Mouse (Mus musculus) A20 (cell line): Measurements from ENCODE around the gene Palld.

Source experiments
- DNase-seq: peaks from one replicate; pipeline ENCODE4 v3.0.0-alpha.2; 2011; ENCODE audit warnings: low read depth, low spot score

Palld gene

GRCm38 (mm10) chr8:61558051-61558846 lies 344.2 kb downstream of the Palld start:
- DNase-seq: no peak

- DNase-seq: no peak
These were observed 345.5 kb downstream of the Palld start for GRCm38 (mm10) chr8:61557036-61557435.

- no peak for DNase-seq
These were observed 346.3 kb downstream of the Palld start for GRCm38 (mm10) chr8:61556219-61556618.

- DNase-seq: no peak
These were observed 347.1 kb downstream of the Palld start for GRCm38 (mm10) chr8:61555343-61555742.

GRCm38 (mm10) chr8:61552755-61553402 lies 349.6 kb downstream of the Palld start:
- DNase-seq: no peak

- no peak for DNase-seq
These were observed 350.3 kb downstream of the Palld start for GRCm38 (mm10) chr8:61552221-61552620.

- DNase-seq: peak; percentile 28
These were observed 352.3 kb downstream of the Palld start for GRCm38 (mm10) chr8:61550006-61550748.

- DNase-seq: no peak
These were observed 352.9 kb downstream of the Palld start for GRCm38 (mm10) chr8:61549585-61549984.

GRCm38 (mm10) chr8:61539828-61540500 lies 362.5 kb downstream of the Palld start:
- DNase-seq: peak; percentile 78

GRCm38 (mm10) chr8:61537471-61537870 lies 365.0 kb downstream of the Palld start:
- DNase-seq: no peak

GRCm38 (mm10) chr8:61535472-61535871 lies 367.0 kb downstream of the Palld start:
- no peak for DNase-seq

- no peak for DNase-seq
These were observed 369.0 kb downstream of the Palld start for GRCm38 (mm10) chr8:61533356-61533926.

GRCm38 (mm10) chr8:61532831-61533230 lies 369.7 kb downstream of the Palld start:
- no peak for DNase-seq

- no peak for DNase-seq
These were observed 370.3 kb downstream of the Palld start for GRCm38 (mm10) chr8:61531944-61532795.

- no peak for DNase-seq
These were observed 373.8 kb downstream of the Palld start for GRCm38 (mm10) chr8:61528642-61529041.

- DNase-seq: no peak
These were observed 374.3 kb downstream of the Palld start for GRCm38 (mm10) chr8:61528197-61528596.

- no peak for DNase-seq
These were observed 375.5 kb downstream of the Palld start for GRCm38 (mm10) chr8:61527037-61527436.

- DNase-seq: peak; percentile 33
These were observed 380.4 kb downstream of the Palld start for GRCm38 (mm10) chr8:61522132-61522531.

GRCm38 (mm10) chr8:61517502-61518185 lies 384.8 kb downstream of the Palld start:
- DNase-seq: no peak
